Mouse (Mus musculus): ENCODE results near the gene Cdhr3. TPM values are rescaled to one million over a fixed set of nuclear protein-coding genes. Genes with fewer than 3 reads are reported as not detected.
A peak's percentile ranks its signal among the peaks of the same experiment; 100 is the strongest.

Cdhr3 gene
- total RNA-seq (2021): 1 to 10 TPM in 1 of 2 experiments, under 1 TPM in 1; 0.94 to 1.4 TPM

DNA sequence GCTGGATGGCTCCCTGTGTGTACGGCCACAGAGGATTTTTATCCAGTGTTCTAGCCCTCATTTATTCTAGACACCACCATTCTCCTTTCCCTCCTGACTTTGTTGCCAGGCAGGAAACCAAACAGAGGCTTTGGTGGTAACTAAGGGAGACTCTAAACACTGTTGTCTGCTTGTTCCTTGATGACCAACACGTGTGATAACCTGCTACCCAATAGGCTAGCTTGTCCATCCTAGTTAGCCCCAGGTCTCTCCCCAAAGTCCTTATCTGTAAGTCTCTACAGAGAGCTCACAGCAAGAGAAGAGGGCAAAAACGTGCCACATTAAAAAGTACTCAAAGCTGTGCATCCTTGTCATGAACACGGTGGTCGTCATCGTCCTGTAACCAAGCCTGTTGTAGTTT is at the start of gene Cdhr3:
Gene Cdhr3 (minus strand): TSS at position 101 of the 400 bp plus-strand sequence.
- no peak for DNase-seq

GRCm38 (mm10) chr12:33139083-33139482 is 46.4 kb upstream of the Cdhr3 start:
- no peak for DNase-seq

- no peak for DNase-seq
These were observed 45.2 kb upstream of the Cdhr3 start for GRCm38 (mm10) chr12:33137857-33138256.

DNA sequence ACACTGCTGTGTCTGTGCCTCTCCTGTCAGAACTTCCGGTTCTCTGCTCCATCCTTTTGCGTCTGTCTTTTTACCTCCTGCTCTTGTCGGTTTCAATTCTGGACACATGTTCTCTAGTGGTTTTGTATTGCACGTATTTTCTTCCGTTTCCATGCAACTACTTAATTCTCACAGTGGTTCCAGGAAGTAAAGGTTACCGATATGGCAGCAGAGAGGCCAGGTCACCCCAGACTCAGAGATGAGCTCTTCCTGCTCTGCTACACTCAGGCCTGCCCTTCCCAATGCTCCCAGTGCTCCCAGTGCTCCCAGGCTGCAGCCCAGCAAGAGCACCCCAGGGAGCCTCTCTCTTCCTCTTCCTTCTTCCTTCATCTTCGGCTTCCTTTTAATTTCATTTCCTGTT is 39.1 kb upstream of the Cdhr3 start:
- DNase-seq: no peak

DNA sequence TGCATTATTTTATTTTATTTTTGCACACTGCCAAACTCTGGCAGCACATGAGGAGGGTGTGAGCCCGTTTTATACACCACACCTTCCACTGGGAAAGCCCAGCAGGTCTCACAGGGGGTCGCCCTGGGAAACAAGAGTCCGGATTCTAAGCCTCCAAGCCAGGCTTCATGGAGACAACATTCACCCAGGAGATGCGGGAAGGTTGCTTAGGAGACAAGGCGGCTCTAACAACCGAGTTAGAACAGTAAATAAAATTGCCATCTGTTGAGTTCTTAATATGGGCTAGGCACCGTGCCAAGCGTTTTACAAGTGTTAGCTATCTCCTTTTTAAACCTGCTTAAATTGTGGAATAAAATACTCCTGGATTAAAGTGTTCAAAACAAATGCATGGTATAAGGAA is 37.7 kb upstream of the Cdhr3 start:
- peak; percentile 62 to 64 for DNase-seq

DNA sequence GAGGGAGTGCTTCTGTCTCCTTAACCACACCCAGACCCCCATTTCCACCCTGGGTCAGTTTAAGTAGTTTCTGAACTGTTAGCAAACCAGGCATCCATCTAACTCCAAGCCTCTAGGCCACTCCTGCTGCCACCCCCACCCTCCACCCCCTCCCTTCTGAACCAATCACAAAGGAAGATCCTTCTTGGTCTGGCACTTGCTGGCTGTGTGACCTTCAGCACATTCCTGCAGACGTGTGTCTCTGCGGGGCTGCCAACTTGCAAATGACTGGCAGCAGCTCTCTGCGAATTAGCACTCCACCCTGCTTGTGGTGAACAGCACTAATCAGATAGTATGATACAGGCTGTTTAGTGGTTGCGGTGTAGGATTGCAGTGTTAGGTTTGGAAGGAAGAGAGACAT is 36.7 kb upstream of the Cdhr3 start:
- DNase-seq: no peak

GRCm38 (mm10) chr12:33128702-33129101 is 36.0 kb upstream of the Cdhr3 start:
- no peak for DNase-seq

GRCm38 (mm10) chr12:33128121-33128520 is 35.4 kb upstream of the Cdhr3 start:
- no peak for DNase-seq

- no peak for DNase-seq
These were observed 33.6 kb upstream of the Cdhr3 start for GRCm38 (mm10) chr12:33126243-33126642.

DNA sequence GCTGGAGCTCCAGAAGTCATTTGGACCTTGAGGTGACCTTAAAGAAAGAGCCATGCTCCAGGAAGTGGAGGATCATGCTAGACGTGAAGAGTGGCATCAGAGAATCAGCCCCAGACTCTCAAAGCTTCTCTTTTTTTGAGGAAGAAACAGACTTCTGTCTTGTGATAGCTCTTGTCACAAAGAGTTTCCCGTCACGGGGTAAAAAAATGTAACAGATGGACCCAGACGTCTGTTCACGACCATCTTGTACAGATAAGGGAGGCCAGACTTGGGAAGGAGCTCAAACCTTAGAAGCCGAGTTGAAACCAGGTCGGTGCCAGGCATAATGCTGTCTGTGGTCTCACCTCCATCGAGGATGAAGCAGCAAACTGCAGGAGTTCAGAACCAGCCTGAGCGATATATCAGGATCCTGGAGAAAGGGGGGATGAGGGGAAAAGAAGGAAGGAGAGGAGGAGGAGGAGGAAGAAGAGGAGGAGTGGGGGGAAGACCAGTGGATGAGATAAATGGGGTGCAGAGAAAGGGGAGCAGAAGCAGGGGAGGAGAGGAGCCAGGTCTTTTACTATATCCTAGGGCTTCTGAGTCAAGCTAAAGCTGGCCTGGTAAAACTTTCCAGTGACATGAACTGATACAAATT is 33.0 kb upstream of the Cdhr3 start:
- no peak for DNase-seq

DNA sequence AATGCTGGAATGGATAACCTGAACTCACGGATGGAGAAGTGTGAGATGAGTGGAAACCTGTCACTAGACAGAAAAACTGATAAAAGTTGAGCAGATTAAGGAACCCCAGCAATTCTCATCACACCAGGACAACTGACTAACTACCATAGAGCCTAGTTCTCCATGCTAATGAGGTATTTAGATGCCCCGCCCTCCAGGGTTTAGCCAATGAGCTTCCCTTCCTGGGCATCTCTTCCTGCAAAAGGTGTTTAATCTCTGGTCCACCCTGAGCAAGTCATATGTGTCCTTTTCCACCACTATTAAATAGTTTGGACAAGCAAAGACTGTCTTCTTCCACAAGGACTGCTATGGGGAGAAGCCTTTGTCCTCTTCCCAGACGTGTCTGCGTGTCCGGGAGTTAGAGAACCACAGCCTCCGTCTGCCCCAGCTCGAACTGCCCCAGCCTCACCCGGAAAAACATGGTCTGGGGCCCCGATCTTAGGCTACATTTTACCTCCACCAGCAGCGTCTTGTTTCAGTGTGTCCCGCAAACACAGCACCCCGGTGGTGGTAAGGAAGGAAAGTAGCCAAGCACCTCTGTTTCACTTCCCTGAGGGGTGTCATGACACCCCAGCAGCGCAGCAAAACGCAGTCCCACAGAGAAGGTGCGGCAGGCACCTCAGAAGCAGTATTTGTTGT is 26.1 kb upstream of the Cdhr3 start:
- no peak for DNase-seq

DNA sequence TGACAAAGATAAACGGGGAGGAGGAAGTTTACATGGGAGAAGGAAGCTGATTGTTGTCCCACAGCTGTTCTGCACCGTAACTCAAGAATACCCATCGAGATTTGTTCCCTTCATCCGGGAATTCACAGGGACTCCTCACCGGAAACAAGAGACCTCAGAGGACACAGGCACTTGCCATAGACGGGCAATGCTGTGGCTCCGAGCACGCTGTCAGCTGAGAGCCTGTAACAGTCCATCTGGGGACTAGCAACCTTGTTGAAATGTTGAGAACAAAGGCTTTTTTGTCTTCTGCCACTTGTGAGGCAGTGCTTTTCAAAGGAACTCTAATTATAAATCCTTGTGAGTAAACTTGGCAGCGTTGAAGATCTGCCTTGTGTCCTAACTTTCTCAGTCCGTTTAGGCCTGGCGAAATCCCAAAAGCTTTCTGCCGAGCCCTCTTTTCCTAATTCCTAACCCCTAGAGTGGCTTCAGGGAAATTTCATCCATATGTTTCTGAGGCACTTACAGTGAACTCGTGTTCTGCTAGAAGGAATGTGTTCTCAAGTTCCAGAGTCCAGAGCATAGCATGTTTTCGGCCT is 18.3 kb upstream of the Cdhr3 start:
- peak in 1 of 2 experiments; percentile 30 for DNase-seq

GRCm38 (mm10) chr12:33109531-33109930 is 16.9 kb upstream of the Cdhr3 start:
- peak; percentile 34 to 52 for DNase-seq

DNA sequence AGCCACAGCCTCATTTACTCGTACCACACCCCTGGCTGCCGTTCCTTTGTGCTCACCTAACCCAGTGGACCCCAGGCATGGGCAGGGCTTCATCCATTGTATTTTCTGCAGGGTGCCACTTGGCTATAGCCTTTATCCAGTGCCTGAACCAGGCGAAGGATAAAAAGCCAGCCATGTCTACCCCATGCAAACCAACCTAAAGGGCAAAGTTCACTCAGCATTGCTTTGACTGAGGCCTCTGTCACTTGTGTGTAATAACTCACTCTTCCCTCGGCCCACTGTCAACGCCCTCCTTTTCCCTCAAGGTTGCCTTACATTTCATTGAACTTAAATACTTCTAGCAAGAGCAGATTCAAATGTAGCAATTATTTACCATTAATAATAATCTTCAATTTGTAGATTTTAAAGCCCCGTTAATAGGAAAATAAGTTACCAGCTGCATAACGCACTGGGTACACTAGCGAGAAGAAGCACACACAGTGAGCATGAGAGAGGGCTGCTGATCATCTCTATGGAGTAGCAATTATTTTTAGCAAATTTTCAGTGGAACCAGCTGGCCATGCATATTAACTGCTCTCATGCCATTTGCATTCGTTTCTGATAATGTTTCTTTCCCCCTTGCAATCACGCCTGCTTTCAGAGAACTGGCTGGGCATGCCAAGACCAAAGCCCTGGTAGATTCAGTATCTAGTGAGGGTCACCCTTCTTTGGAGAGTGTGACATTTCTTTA is 13.9 kb upstream of the Cdhr3 start:
- DNase-seq: peak; percentile 30 to 49

DNA sequence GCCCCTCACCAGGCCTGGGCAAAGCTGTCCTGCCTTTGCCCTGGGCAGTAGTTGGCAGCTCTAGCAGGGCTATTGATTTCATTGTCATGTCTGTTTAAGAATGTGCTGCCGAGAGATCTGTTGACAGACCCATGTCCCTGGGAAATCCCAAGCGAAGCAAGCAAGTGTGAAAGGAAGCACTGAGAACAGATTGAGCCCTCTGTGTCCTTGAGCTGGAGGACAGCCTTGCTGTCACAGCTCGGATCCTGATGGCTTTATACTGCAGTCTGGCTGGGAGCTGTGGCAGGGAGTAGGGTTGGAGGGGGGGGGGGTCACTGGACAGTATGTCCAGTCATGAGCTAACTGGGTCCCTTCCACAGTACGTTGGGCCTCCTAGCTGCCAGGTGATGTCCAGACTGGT is 13.0 kb upstream of the Cdhr3 start:
- no peak for DNase-seq

DNA sequence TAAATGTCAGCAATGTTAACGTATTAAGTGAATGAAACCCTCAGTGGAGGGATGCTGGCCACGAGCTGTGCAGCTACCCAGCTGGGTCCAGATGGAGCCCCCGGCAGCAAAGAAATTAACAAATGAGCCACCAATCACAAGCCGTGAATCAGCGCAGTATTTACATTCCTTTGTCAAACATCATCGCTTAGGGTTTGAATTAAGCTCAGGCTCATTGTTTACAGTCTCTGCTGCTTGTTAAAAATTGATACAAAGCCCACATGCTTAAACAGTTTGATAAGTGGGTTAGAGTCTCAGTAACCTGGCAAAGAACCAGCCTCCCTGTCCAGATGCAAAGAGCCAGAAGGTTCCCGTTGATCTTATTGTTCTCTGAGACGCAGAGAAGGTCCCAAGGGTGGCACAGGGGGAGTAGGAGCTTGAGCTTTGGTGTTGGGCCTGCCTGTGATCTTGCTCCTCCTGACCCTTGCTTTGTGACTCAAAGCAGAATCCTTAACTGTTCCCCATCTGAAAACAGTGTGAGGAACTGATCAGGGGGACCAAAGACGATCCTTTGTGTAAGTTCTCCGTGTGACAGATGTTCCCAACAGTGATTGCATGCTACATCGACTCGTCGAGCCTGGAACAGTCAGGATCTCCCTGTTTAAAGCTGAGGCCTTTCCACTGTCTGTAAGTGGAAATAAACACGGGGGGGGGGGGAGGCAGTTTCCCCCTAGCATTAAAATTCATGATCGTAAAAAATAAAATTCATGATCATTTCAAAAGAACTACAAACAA is 9.9 kb upstream of the Cdhr3 start:
- DNase-seq: no peak

DNA sequence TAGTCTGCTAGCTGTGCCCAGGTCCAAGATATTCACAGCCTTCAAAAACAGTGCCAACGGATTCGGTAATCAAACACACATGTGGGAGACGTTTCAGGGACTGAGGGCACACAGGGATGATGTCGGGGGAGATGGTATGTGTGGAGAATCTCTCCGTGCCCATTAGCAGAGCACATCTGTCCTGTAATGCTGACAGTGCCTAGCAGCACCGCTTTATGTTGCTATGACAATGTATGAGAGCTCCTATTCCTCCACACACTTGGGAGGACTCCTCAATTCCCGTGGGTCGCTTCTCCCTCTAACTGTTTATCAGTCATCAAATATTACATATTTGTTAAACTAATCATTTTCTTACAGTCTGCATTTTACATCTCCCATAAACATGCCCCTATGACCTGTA is 9.0 kb upstream of the Cdhr3 start:
- no peak for DNase-seq

DNA sequence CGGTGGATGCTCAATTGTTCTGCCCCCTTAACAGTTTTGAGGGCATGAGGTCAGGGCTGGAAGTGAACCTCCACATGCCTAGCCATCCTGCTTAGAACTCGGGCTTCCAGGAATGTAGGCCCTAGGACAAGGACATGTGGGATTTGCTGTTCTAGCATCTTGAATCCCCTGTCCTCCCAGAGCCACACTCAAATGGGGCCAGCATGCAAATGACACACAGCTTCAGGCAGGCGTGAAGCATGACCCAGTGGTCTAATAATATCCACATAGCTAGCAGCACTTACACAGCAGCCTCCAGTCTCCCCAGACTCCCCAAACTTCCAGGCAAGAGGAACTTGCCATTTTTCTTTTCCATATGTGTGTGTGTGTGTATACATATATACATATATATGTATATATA is 3.3 kb upstream of the Cdhr3 start:
- no peak for DNase-seq

GRCm38 (mm10) chr12:33092196-33092595 is 479 bp downstream of the Cdhr3 start:
- no peak for DNase-seq

DNA sequence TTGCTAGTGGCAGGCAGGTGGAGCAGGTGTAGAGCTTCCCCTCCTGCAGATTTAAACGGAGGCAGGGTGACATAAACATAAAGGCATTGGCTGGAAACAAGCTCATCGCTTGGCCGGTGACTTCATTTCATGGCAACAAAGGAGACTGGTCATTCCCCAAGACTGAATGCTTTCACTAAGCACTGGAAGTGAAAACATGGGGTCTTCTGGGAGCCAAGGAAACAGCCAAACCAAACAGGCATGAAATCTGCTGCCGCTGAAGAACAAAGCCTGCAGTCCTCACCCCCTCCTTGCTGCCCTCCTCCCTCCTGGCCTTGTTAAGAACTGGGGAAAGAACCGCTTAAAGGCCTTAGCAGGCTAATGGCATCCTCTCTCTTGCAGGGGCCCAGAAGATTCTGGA is 6.5 kb downstream of the Cdhr3 start:
- DNase-seq: no peak

DNA sequence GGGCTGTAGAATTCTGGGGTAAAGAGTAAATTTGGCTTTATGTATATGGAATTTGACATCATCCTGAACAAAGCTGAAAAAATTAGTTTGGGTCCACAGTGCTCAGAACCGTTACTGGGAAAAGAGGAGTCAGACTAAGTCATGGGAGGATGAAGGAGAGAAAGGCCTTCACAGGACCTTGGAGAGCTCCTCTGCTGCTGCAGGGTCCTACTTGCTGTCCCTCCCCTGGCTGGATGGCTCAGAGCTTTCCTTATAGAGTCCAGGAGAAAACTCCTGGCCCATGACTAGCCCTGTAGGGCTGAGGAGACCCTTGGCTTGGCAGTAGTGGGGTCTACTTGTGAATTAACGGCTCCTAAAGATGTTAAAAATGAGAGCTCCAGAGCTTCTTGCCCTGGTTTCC is 8.0 kb downstream of the Cdhr3 start:
- DNase-seq: no peak

DNA sequence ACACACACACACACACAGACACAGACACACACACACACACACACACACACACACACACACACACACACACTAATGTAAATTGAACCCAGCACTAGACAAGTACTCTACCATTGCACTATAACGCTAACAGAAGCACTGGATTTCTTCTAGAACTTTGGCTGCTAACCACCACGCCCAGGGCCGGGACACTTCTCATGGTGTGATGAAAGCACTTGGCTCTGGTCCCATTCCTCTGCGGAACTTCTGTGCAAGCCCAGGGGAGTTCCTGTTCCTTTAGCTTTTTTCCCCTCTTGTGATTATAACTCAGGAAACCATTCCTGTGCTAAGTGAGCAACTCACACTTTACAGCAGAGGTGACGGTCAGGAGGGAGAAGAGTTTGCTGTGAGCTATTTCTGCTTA is 9.3 kb downstream of the Cdhr3 start:
- no peak for DNase-seq

- DNase-seq: no peak
These were observed 16.4 kb downstream of the Cdhr3 start for GRCm38 (mm10) chr12:33076309-33076708.

Measured in layer of hippocampus, postnatal 36 days (tissue).